ENCODE assay signal across 8 mouse cellular contexts in genomic region chr15:79511553-79512320, GRCm38 (mm10). TPM values are rescaled to one million over a fixed set of nuclear protein-coding genes. Genes with fewer than 3 reads are reported as not detected.
DNase-seq lines count a peak whose midpoint lies in the region; ATAC-seq and TF ChIP-seq lines count a peak whose summit lies in the region.

No protein-coding gene starts in this region.

- DNase-seq in CD4-positive, CD25-positive, alpha-beta regulatory T cell, adult 2 months (ENCODE audit: low read depth, low spot score) = peak; percentile 47
- DNase-seq in heart, adult 8-10 months (ENCODE audit: low spot score) = peak; percentile 74
- DNase-seq in kidney, adult 2 months = peak; percentile 87
- DNase-seq in limb, embryonic 14.5 days (ENCODE audit: low spot score) = peak; percentile 81

- H3K4me2 ChIP-seq in embryonic facial prominence, embryonic 13.5 days = peak overlapping the region; percentile 66
- H3K4me2 ChIP-seq in limb, embryonic 14.5 days (replicated peaks; ENCODE audit: low read depth, low read length, severe bottlenecking) = peak overlapping the region; percentile 77
- peak overlapping the region; percentile 80 for H3K4me2 ChIP-seq in midbrain, embryonic 16.5 days (ENCODE audit: low read length)

- H3K4me3 ChIP-seq in embryonic facial prominence, embryonic 13.5 days = peak overlapping the region; percentile 39
- peak overlapping the region; percentile 51 for H3K4me3 ChIP-seq in kidney, adult 2 months (ENCODE audit: insufficient read depth, low read depth, low read length)
- peak overlapping the region; percentile 38 for H3K4me3 ChIP-seq in limb, embryonic 14.5 days (replicated peaks; ENCODE audit: low read length)
- peak overlapping the region; percentile 47 for H3K4me3 ChIP-seq in midbrain, embryonic 16.5 days (ENCODE audit: low read depth, low read length)
- H3K4me3 ChIP-seq in testis, adult 2 months (ENCODE audit: control insufficient read depth, low read depth, low read length) = peak overlapping the region; percentile 71

- H3K36me3 ChIP-seq in embryonic facial prominence, embryonic 13.5 days = no peaks in the 10 kb centered on the region
- H3K36me3 ChIP-seq in kidney, adult 2 months (ENCODE audit: control insufficient read depth, insufficient read depth, low read length) = no peaks in the 10 kb centered on the region
- no peaks in the 10 kb centered on the region for H3K36me3 ChIP-seq in limb, embryonic 14.5 days (ENCODE audit: control insufficient read depth, insufficient read depth, low read length)
- no peaks in the 10 kb centered on the region for H3K36me3 ChIP-seq in midbrain, embryonic 16.5 days (ENCODE audit: control insufficient read depth, insufficient read depth, low read length)
- no peaks in the 10 kb centered on the region for H3K36me3 ChIP-seq in testis, adult 2 months (ENCODE audit: control insufficient read depth, insufficient read depth, low read length)

- no peak overlapping the region for H3K27ac ChIP-seq in embryonic facial prominence, embryonic 13.5 days
- H3K27ac ChIP-seq in kidney, adult 2 months (ENCODE audit: insufficient read depth, low read depth, low read length) = no peak overlapping the region
- no peak overlapping the region for H3K27ac ChIP-seq in limb, embryonic 14.5 days (replicated peaks; ENCODE audit: low read depth, low read length)
- H3K27ac ChIP-seq in midbrain, embryonic 16.5 days (ENCODE audit: low read length) = no peak overlapping the region
- H3K27ac ChIP-seq in testis, adult 2 months (ENCODE audit: control insufficient read depth, insufficient read depth, low read depth, low read length) = no peak overlapping the region

- peak overlapping the region; percentile 51 for H3K9ac ChIP-seq in embryonic facial prominence, embryonic 13.5 days
- H3K9ac ChIP-seq in limb, embryonic 14.5 days (ENCODE audit: low read depth, low read length, severe bottlenecking) = peak overlapping the region; percentile 34; the same call in 1 of the 2 replicates
- H3K9ac ChIP-seq in midbrain, embryonic 16.5 days (ENCODE audit: low read depth, low read length) = peak overlapping the region; percentile 55

- ATAC-seq in CD4-positive, CD25-positive, alpha-beta regulatory T cell, adult 4 months = no peak
- peak; percentile 33; the same call in 1 of the 2 replicates for ATAC-seq in embryonic facial prominence, embryonic 13.5 days (ENCODE audit: insufficient number of reproducible peaks, insufficient read depth, low FRiP score, low TSS enrichment, low read depth)
- peak; percentile 75 for ATAC-seq in limb, embryonic 14.5 days (ENCODE audit: low FRiP score, low read depth)
- ATAC-seq in midbrain, embryonic 16.5 days = peak; percentile 92

- no peak for TF ChIP-seq POLR2A in kidney, adult 2 months (IDR thresholded peaks at IDR 0.05; ENCODE audit: low read depth, low read length)
- TF ChIP-seq POLR2A in limb, embryonic 14.5 days (IDR thresholded peaks at IDR 0.05; ENCODE audit: borderline replicate concordance, extremely low read depth, insufficient read depth, insufficient read length) = no peak
- TF ChIP-seq POLR2A in testis, adult 2 months (IDR thresholded peaks at IDR 0.05; ENCODE audit: control insufficient read depth, low read depth, low read length) = no peak

- no peak for TF ChIP-seq CTCF in kidney, adult 2 months (conservative IDR thresholded peaks at IDR 0.05; ENCODE audit: insufficient read depth, insufficient read length, low read depth, low read length)
- no peak for TF ChIP-seq CTCF in testis, adult 2 months (IDR thresholded peaks at IDR 0.05; ENCODE audit: control insufficient read depth, insufficient read depth, insufficient replicate concordance, low read depth, low read length)

- 1% methylated on average over 61 of the region's 61 CpGs for WGBS in embryonic facial prominence, embryonic 13.5 days
- 6% methylated on average over 61 of the region's 61 CpGs for WGBS in kidney, adult 2 months
- WGBS in limb, embryonic 14.5 days = 1% methylated on average over 61 of the region's 61 CpGs
- under 1% methylated on average over 59 of the region's 61 CpGs for WGBS in midbrain, embryonic 16.5 days

- peaks cover 26% of the 10 kb centered on the region for H3K4me1 ChIP-seq in embryonic facial prominence, embryonic 13.5 days
- no peaks in the 10 kb centered on the region; the same call in 1 of the 2 replicates for H3K4me1 ChIP-seq in kidney, adult 2 months (ENCODE audit: control insufficient read depth, insufficient read depth, low read length)
- peaks cover 14% of the 10 kb centered on the region for H3K4me1 ChIP-seq in limb, embryonic 14.5 days (ENCODE audit: control insufficient read depth, insufficient read depth, low read length)
- peaks cover 17% of the 10 kb centered on the region for H3K4me1 ChIP-seq in midbrain, embryonic 16.5 days (ENCODE audit: control insufficient read depth, insufficient read depth, low read length)
- H3K4me1 ChIP-seq in testis, adult 2 months (ENCODE audit: control insufficient read depth, insufficient read depth, low read length) = peaks cover 19% of the 10 kb centered on the region

- H3K27me3 ChIP-seq in embryonic facial prominence, embryonic 13.5 days = peaks cover 90% of the 10 kb centered on the region
- no peaks in the 10 kb centered on the region for H3K27me3 ChIP-seq in kidney, adult 2 months (replicated peaks; ENCODE audit: control insufficient read depth, insufficient read depth, low read length)
- peaks cover 44% of the 10 kb centered on the region for H3K27me3 ChIP-seq in limb, embryonic 14.5 days (ENCODE audit: control insufficient read depth, insufficient read depth, low read length)
- peaks cover 45% of the 10 kb centered on the region for H3K27me3 ChIP-seq in midbrain, embryonic 16.5 days (ENCODE audit: control insufficient read depth, insufficient read depth, low read depth, low read length)
- H3K27me3 ChIP-seq in testis, adult 2 months (ENCODE audit: control insufficient read depth, insufficient read depth, low read length) = no peaks in the 10 kb centered on the region

- H3K9me3 ChIP-seq in embryonic facial prominence, embryonic 13.5 days = no peaks in the 10 kb centered on the region; the same call in 1 of the 2 replicates
- no peaks in the 10 kb centered on the region for H3K9me3 ChIP-seq in limb, embryonic 14.5 days (ENCODE audit: control insufficient read depth, low read length)
- no peaks in the 10 kb centered on the region for H3K9me3 ChIP-seq in midbrain, embryonic 16.5 days (replicated peaks; ENCODE audit: control insufficient read depth, low read length, poor library complexity, severe bottlenecking)

RNA-seq across cellular contexts. Expression of gene Kdelr3, which starts 4.5 kb away (rescaled TPM):
- polyA plus RNA-seq in CD4-positive, CD25-positive, alpha-beta regulatory T cell, adult 4 months (2017; shearing (Covaris generic)) = not detected
- polyA plus RNA-seq in embryonic facial prominence, embryonic 13.5 days (2015; fragmentation: Nextera tagmentation; extraction: Ambion mirVana) = 89.9 and 99.5 TPM in 2 replicates
- 1 to 10 TPM; 4.3 to 5.2 (median 4.5) TPM for total RNA-seq in heart, adult 8-10 months (2022)
- polyA plus RNA-seq in kidney, adult 2 months (2012; rRNA removed) = 5.9 and 7.8 TPM in 2 replicates
- polyA plus RNA-seq in limb, embryonic 14.5 days (2012; rRNA removed) = 143 and 171 TPM in 2 replicates
- polyA plus RNA-seq in limb, embryonic 14.5 days (2014; fragmentation: Nextera tagmentation; extraction: Ambion mirVana) = 137 and 158 TPM in 2 replicates
- polyA plus RNA-seq in midbrain, embryonic 16.5 days (2015; fragmentation: Nextera tagmentation; extraction: Ambion mirVana) = 7.5 and 9.3 TPM in 2 replicates
- polyA plus RNA-seq in testis, adult 2 months (2012; rRNA removed) = 2.3 and 3.6 TPM in 2 replicates

RNA-seq across cellular contexts. Expression of gene Kcnj4, which starts 6.7 kb away (rescaled TPM):
- polyA plus RNA-seq in CD4-positive, CD25-positive, alpha-beta regulatory T cell, adult 4 months (2017; shearing (Covaris generic)) = not detected
- polyA plus RNA-seq in embryonic facial prominence, embryonic 13.5 days (2015; fragmentation: Nextera tagmentation; extraction: Ambion mirVana) = not detected in 2 replicates
- 1 to 10 TPM in 3 of 4 experiments, under 1 TPM in 1; 0.92 to 1.6 (median 1.4) TPM for total RNA-seq in heart, adult 8-10 months (2022)
- 0.05 and 0.08 TPM in 2 replicates for polyA plus RNA-seq in kidney, adult 2 months (2012; rRNA removed)
- polyA plus RNA-seq in limb, embryonic 14.5 days (2012; rRNA removed) = 0.36 and 0.43 TPM in 2 replicates
- 0.08 TPM in 1 of 2 replicates, not detected in the other for polyA plus RNA-seq in limb, embryonic 14.5 days (2014; fragmentation: Nextera tagmentation; extraction: Ambion mirVana)
- not detected in 2 replicates for polyA plus RNA-seq in midbrain, embryonic 16.5 days (2015; fragmentation: Nextera tagmentation; extraction: Ambion mirVana)
- polyA plus RNA-seq in testis, adult 2 months (2012; rRNA removed) = 0.58 and 0.78 TPM in 2 replicates

RNA-seq across cellular contexts. Expression of gene Ddx17, which starts 34.8 kb away (rescaled TPM):
- polyA plus RNA-seq in CD4-positive, CD25-positive, alpha-beta regulatory T cell, adult 4 months (2017; shearing (Covaris generic)) = 10 to 100 TPM; 28.9 to 39.9 TPM
- 61.4 and 65.8 TPM in 2 replicates for polyA plus RNA-seq in embryonic facial prominence, embryonic 13.5 days (2015; fragmentation: Nextera tagmentation; extraction: Ambion mirVana)
- 10 to 100 TPM; 67.0 to 82.8 (median 74.6) TPM for total RNA-seq in heart, adult 8-10 months (2022)
- 148 and 160 TPM in 2 replicates for polyA plus RNA-seq in kidney, adult 2 months (2012; rRNA removed)
- polyA plus RNA-seq in limb, embryonic 14.5 days (2012; rRNA removed) = 724 and 821 TPM in 2 replicates
- 92.6 and 98.0 TPM in 2 replicates for polyA plus RNA-seq in limb, embryonic 14.5 days (2014; fragmentation: Nextera tagmentation; extraction: Ambion mirVana)
- 49.8 and 56.8 TPM in 2 replicates for polyA plus RNA-seq in midbrain, embryonic 16.5 days (2015; fragmentation: Nextera tagmentation; extraction: Ambion mirVana)
- 159 and 193 TPM in 2 replicates for polyA plus RNA-seq in testis, adult 2 months (2012; rRNA removed)

RNA-seq across cellular contexts. Expression of gene Csnk1e, which starts 56.4 kb away (rescaled TPM):
- polyA plus RNA-seq in CD4-positive, CD25-positive, alpha-beta regulatory T cell, adult 4 months (2017; shearing (Covaris generic)) = 1 to 10 TPM; 3.1 to 6.2 TPM
- 100 and 112 TPM in 2 replicates for polyA plus RNA-seq in embryonic facial prominence, embryonic 13.5 days (2015; fragmentation: Nextera tagmentation; extraction: Ambion mirVana)
- 10 to 100 TPM; 49.3 to 64.6 (median 56.6) TPM for total RNA-seq in heart, adult 8-10 months (2022)
- polyA plus RNA-seq in kidney, adult 2 months (2012; rRNA removed) = 31.5 and 34.9 TPM in 2 replicates
- polyA plus RNA-seq in limb, embryonic 14.5 days (2012; rRNA removed) = 184 and 214 TPM in 2 replicates
- polyA plus RNA-seq in limb, embryonic 14.5 days (2014; fragmentation: Nextera tagmentation; extraction: Ambion mirVana) = 83.8 and 98.0 TPM in 2 replicates
- 193 and 218 TPM in 2 replicates for polyA plus RNA-seq in midbrain, embryonic 16.5 days (2015; fragmentation: Nextera tagmentation; extraction: Ambion mirVana)
- polyA plus RNA-seq in testis, adult 2 months (2012; rRNA removed) = 5.5 and 6.7 TPM in 2 replicates
